In the genomic region with DNA sequence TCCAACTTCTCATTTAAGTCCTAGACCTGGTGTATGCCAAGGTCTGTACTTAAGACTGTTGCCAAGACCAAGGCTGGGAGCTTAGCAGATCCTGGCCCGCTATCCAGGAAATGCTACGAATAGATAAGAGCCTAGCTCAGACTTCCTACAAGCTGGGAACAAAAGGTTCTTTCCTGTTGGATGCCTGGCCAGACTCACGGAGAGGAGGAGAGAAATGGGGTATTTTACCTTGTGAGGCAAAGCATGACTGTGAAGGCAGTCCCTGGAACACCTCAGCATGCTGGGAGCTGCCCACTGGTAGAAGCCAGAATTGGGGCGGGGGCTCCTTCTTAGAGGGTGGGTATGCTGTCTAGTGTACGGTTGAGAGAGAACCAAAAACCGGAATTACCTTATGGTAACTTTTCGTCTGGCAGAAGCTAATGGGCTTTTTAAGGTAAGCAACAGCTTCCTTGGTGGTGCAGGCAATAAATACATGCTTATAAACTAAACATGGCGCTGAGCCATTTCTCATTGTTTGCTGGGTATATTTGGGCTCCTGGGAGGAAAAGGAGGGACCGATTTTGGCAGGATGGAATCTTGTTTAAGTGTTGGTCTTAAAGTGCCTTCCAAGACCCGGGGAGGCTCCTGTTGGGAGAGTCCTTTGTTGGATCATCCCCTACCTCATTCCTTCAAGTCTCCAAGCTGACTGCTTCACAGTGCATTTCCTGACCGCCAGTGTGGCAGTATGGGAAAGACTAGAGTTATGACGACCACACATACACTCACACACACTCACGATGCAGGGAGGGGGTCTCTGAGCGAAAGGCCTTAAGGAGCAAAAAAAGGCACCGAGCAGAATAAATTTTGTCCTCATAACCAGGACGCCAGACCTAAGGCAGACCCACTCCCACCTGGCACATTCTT, we compare ENCODE assay signal across 8 mouse cellular contexts. TPM values are rescaled to one million over a fixed set of nuclear protein-coding genes. Genes with fewer than 3 reads are reported as not detected.
DNase-seq lines count a peak whose midpoint lies in the region; ATAC-seq lines count a peak whose summit lies in the region.

No protein-coding gene starts in this region.

- peak; percentile 52 for DNase-seq in adrenal gland, adult 2 months
- no peak for DNase-seq in adrenal gland, adult 18-20 months (ENCODE audit: low spot score in 2 of 2)
- no peak for DNase-seq in thymus, postnatal 10 days (ENCODE audit: low spot score in 2 of 2)
- no peak for DNase-seq in left cerebral cortex, adult 11 months (ENCODE audit: low spot score)

- WGBS in forebrain, embryonic 12.5 days, result 79% methylated on average over 16 of the region's 16 CpGs
- 74% methylated on average over 16 of the region's 16 CpGs for WGBS in hindbrain, embryonic 16.5 days
- 61% methylated on average over 16 of the region's 16 CpGs for WGBS in liver, embryonic 16.5 days (ENCODE audit: insufficient replicate concordance)
- WGBS in stomach, embryonic 15.5 days, result 65% methylated on average over 16 of the region's 16 CpGs

- H3K36me3 ChIP-seq in forebrain, embryonic 12.5 days (replicated peaks), result no peaks in the 10 kb centered on the region
- no peaks in the 10 kb centered on the region for H3K36me3 ChIP-seq in hindbrain, embryonic 16.5 days (ENCODE audit: control insufficient read depth, insufficient read depth, low read length)
- no peaks in the 10 kb centered on the region for H3K36me3 ChIP-seq in liver, embryonic 16.5 days (ENCODE audit: control insufficient read depth, insufficient read depth)
- no peaks in the 10 kb centered on the region for H3K36me3 ChIP-seq in stomach, embryonic 15.5 days

- no peak for ATAC-seq in forebrain, embryonic 12.5 days (ENCODE audit: low FRiP score)
- ATAC-seq in hindbrain, embryonic 16.5 days, result no peak
- no peak for ATAC-seq in liver, embryonic 16.5 days (ENCODE audit: low read depth)
- no peak for ATAC-seq in stomach, embryonic 15.5 days (ENCODE audit: insufficient read depth, low FRiP score, low read depth)

- peak overlapping the region; percentile 72 for H3K4me3 ChIP-seq in forebrain, embryonic 12.5 days (replicated peaks)
- peak overlapping the region; percentile 70 for H3K4me3 ChIP-seq in hindbrain, embryonic 16.5 days (ENCODE audit: low read length)
- H3K4me3 ChIP-seq in liver, embryonic 16.5 days (ENCODE audit: low read depth, low read length), result peak overlapping the region; percentile 65; the same call in 1 of the 2 replicates
- H3K4me3 ChIP-seq in stomach, embryonic 15.5 days (replicated peaks), result peak overlapping the region; percentile 58

- peak overlapping the region; percentile 70; the same call in 1 of the 2 replicates for H3K9ac ChIP-seq in forebrain, embryonic 12.5 days
- H3K9ac ChIP-seq in hindbrain, embryonic 16.5 days (ENCODE audit: low read depth, low read length), result no peak overlapping the region
- H3K9ac ChIP-seq in liver, embryonic 16.5 days (ENCODE audit: low read depth, low read length), result no peak overlapping the region
- no peak overlapping the region for H3K9ac ChIP-seq in stomach, embryonic 15.5 days

- H3K27me3 ChIP-seq in forebrain, embryonic 12.5 days, result peaks cover 39% of the 10 kb centered on the region; the same call in 1 of the 2 replicates
- no peaks in the 10 kb centered on the region for H3K27me3 ChIP-seq in hindbrain, embryonic 16.5 days (replicated peaks; ENCODE audit: control insufficient read depth, insufficient read depth, low read length)
- H3K27me3 ChIP-seq in liver, embryonic 16.5 days (ENCODE audit: control insufficient read depth, insufficient read depth, low read depth, low read length), result peaks cover 31% of the 10 kb centered on the region
- 0 out of 2 replicates have a peak, but pooled peaks cover 6% of the 10 kb centered on the region for H3K27me3 ChIP-seq in stomach, embryonic 15.5 days (replicated peaks)

- peaks cover 20% of the 10 kb centered on the region for H3K4me1 ChIP-seq in forebrain, embryonic 12.5 days
- peaks cover 13% of the 10 kb centered on the region for H3K4me1 ChIP-seq in hindbrain, embryonic 16.5 days (ENCODE audit: control insufficient read depth, insufficient read depth, low read depth, low read length)
- peaks cover 9% of the 10 kb centered on the region for H3K4me1 ChIP-seq in liver, embryonic 16.5 days (ENCODE audit: control insufficient read depth, low read depth, low read length)
- peaks cover 17% of the 10 kb centered on the region for H3K4me1 ChIP-seq in stomach, embryonic 15.5 days

- H3K9me3 ChIP-seq in forebrain, embryonic 12.5 days, result no peaks in the 10 kb centered on the region
- H3K9me3 ChIP-seq in hindbrain, embryonic 16.5 days (ENCODE audit: control insufficient read depth, low read length), result no peaks in the 10 kb centered on the region
- no peaks in the 10 kb centered on the region for H3K9me3 ChIP-seq in liver, embryonic 16.5 days (replicated peaks; ENCODE audit: control insufficient read depth, low read length)
- no peaks in the 10 kb centered on the region for H3K9me3 ChIP-seq in stomach, embryonic 15.5 days

- peak overlapping the region; percentile 97 for H3K4me2 ChIP-seq in forebrain, embryonic 12.5 days
- peak overlapping the region; percentile 91 for H3K4me2 ChIP-seq in hindbrain, embryonic 16.5 days (ENCODE audit: low read length)
- peak overlapping the region; percentile 89 for H3K4me2 ChIP-seq in liver, embryonic 16.5 days (ENCODE audit: low read depth, low read length)
- peak overlapping the region; percentile 94 for H3K4me2 ChIP-seq in stomach, embryonic 15.5 days

- H3K27ac ChIP-seq in forebrain, embryonic 12.5 days, result no peak overlapping the region
- H3K27ac ChIP-seq in hindbrain, embryonic 16.5 days (ENCODE audit: low read depth, low read length), result no peak overlapping the region
- H3K27ac ChIP-seq in liver, embryonic 16.5 days (ENCODE audit: low read length), result no peak overlapping the region
- peak overlapping the region; percentile 91 for H3K27ac ChIP-seq in stomach, embryonic 15.5 days

RNA-seq across cellular contexts. Expression of gene Cyb561, which starts 8.1 kb away (rescaled TPM):
- 100 to 1,000 TPM; 103 to 236 TPM for total RNA-seq in adrenal gland, adult 2 months (2021)
- 127 and 140 TPM in 2 replicates for polyA plus RNA-seq in adrenal gland, adult 2 months (2012; rRNA removed)
- 100 to 1,000 TPM; 168 to 204 TPM for total RNA-seq in adrenal gland, adult 18-20 months (2021)
- 13.2 and 14.6 TPM in 2 replicates for polyA plus RNA-seq in forebrain, embryonic 12.5 days (2016; fragmentation: Nextera tagmentation; extraction: Ambion mirVana)
- 63.8 and 65.4 TPM in 2 replicates for polyA plus RNA-seq in hindbrain, embryonic 16.5 days (2015; fragmentation: Nextera tagmentation; extraction: Ambion mirVana)
- 0.79 and 1.1 TPM in 2 replicates for polyA plus RNA-seq in liver, embryonic 16.5 days (2015; fragmentation: Nextera tagmentation; extraction: Ambion mirVana)
- 39.0 and 41.2 TPM in 2 replicates for polyA plus RNA-seq in stomach, embryonic 15.5 days (2015; fragmentation: Nextera tagmentation; extraction: Ambion mirVana)

RNA-seq across cellular contexts. Expression of gene Ace, which starts 22.7 kb away (rescaled TPM):
- total RNA-seq in adrenal gland, adult 2 months (2021), result 10 to 100 TPM in 1 of 2 experiments, 1 to 10 TPM in 1; 9.3 to 15.9 TPM
- polyA plus RNA-seq in adrenal gland, adult 2 months (2012; rRNA removed), result 8.3 and 11.8 TPM in 2 replicates
- 10 to 100 TPM; 11.0 to 16.0 TPM for total RNA-seq in adrenal gland, adult 18-20 months (2021)
- 0.60 and 0.78 TPM in 2 replicates for polyA plus RNA-seq in forebrain, embryonic 12.5 days (2016; fragmentation: Nextera tagmentation; extraction: Ambion mirVana)
- polyA plus RNA-seq in hindbrain, embryonic 16.5 days (2015; fragmentation: Nextera tagmentation; extraction: Ambion mirVana), result 8.6 and 9.9 TPM in 2 replicates
- polyA plus RNA-seq in liver, embryonic 16.5 days (2015; fragmentation: Nextera tagmentation; extraction: Ambion mirVana), result 0.06 and 0.24 TPM in 2 replicates
- polyA plus RNA-seq in stomach, embryonic 15.5 days (2015; fragmentation: Nextera tagmentation; extraction: Ambion mirVana), result 1.1 and 1.8 TPM in 2 replicates

RNA-seq across cellular contexts. Expression of gene Ace3, which starts 49.5 kb away (rescaled TPM):
- not detected for total RNA-seq in adrenal gland, adult 2 months (2021)
- polyA plus RNA-seq in adrenal gland, adult 2 months (2012; rRNA removed), result not detected in 2 replicates
- total RNA-seq in adrenal gland, adult 18-20 months (2021), result not detected
- polyA plus RNA-seq in forebrain, embryonic 12.5 days (2016; fragmentation: Nextera tagmentation; extraction: Ambion mirVana), result not detected in 2 replicates
- polyA plus RNA-seq in hindbrain, embryonic 16.5 days (2015; fragmentation: Nextera tagmentation; extraction: Ambion mirVana), result 0.06 TPM in 1 of 2 replicates, not detected in the other
- polyA plus RNA-seq in liver, embryonic 16.5 days (2015; fragmentation: Nextera tagmentation; extraction: Ambion mirVana), result not detected in 2 replicates
- polyA plus RNA-seq in stomach, embryonic 15.5 days (2015; fragmentation: Nextera tagmentation; extraction: Ambion mirVana), result not detected in 2 replicates
